Mouse (Mus musculus) cortical plate, adult 2 months (tissue): Measurements from ENCODE around the gene Tmtc1.

Source experiments
- CTCF ChIP-seq: fragments of 200-500 bp; IDR thresholded peaks from 2 replicates; pipeline ENCODE4 v1.5.1; 2011; ENCODE audit warnings: mild to moderate bottlenecking, control low read depth, low read length; ENCODE audit not compliant: insufficient read depth; ENCODE audit errors: extremely low read depth
- POLR2A ChIP-seq: fragments of 200-500 bp; IDR thresholded peaks from 2 replicates; pipeline ENCODE4 v1.6.1; 2011; ENCODE audit warnings: mild to moderate bottlenecking, low read length, control low read depth; ENCODE audit not compliant: insufficient read depth; ENCODE audit errors: extremely low read depth

- TF ChIP-seq POLR2A = no peak
- TF ChIP-seq CTCF = no peak
These were observed 197.6 kb downstream of the Tmtc1 start for GRCm38 (mm10) chr6:148246544-148246943.
